Comparison of ENCODE assay signal across 10 mouse cellular contexts in the genomic region with DNA sequence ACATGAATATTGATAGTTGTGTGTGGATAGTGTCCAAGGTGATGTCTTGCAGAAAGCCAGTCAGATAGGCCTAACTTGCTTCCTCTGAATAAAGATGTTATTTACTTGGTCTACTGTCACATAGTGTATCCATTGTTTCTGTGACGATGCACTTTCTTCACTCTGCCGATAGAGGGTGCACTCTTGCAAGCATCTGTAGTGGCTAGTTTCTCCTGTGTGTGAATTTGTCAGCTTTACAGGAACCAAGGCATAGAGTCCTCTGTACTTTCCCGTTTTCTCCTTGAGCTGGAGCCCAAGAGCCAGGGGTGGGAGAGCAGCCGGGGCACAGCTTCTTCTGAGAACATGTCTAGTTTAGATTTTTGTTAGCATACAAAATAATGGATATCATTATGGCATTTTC. TPM values are rescaled to one million over a fixed set of nuclear protein-coding genes. Genes with fewer than 3 reads are reported as not detected.
DNase-seq lines count a peak whose midpoint lies in the region.
"Had no signal": no experiment of that assay in that cellular context is flagged by ENCODE, and none has a peak within 500 bp of the region (broad histone marks: within the 10 kb centered on the region; RNA-seq: fewer than 3 reads in every experiment).

No protein-coding gene starts in this region.

- DNase-seq in heart, adult 8-10 months (ENCODE audit: low spot score), result peak; percentile 44
- no peak for DNase-seq in heart, postnatal 25 days (ENCODE audit: low spot score)
- peak; percentile 61 for DNase-seq in thymus, postnatal 0 days (ENCODE audit: low spot score)
- DNase-seq in thymus, postnatal 36 days, result no peak
- peak; percentile 33 for DNase-seq in forelimb bud, embryonic 11.5 days (ENCODE audit: low read depth, low spot score)
- peak; percentile 9 for DNase-seq in yolk sac, embryonic 10.5 days (ENCODE audit: low spot score)
- no peak for DNase-seq in ovary, postnatal 10 days (ENCODE audit: low spot score)
- DNase-seq in layer of hippocampus, postnatal 25 days (ENCODE audit: extremely low spot score in 1 of 2, low spot score in 1 of 2), result no peak

- intact Hi-C loops in heart, postnatal 25 days (cut with DNase I), result loop anchor here (1.0 kb wide), 1 partner anchor 47 kb away; no protein-coding TSS in a partner anchor

RNA-seq across cellular contexts. Expression of a gene that starts 17.0 kb away (rescaled TPM):
- 1 to 10 TPM; 2.4 to 4.5 (median 4.1) TPM for total RNA-seq in heart, adult 8-10 months (2022)
- total RNA-seq in heart, postnatal 25 days (2021), result 1 to 10 TPM; 3.4 to 3.9 TPM
- polyA plus RNA-seq in thymus, postnatal 0 days (2015; fragmentation: Nextera tagmentation; extraction: Ambion mirVana), result 7.6 and 7.7 TPM in 2 replicates
- total RNA-seq in layer of hippocampus, postnatal 25 days (2021), result 1 to 10 TPM; 4.9 to 5.2 TPM

RNA-seq across cellular contexts. Expression of a gene that starts 23.0 kb away (rescaled TPM):
- total RNA-seq in heart, adult 8-10 months (2022), result not detected
- total RNA-seq in heart, postnatal 25 days (2021), result not detected
- not detected in 2 replicates for polyA plus RNA-seq in thymus, postnatal 0 days (2015; fragmentation: Nextera tagmentation; extraction: Ambion mirVana)
- total RNA-seq in layer of hippocampus, postnatal 25 days (2021), result not detected
- total RNA-seq: layer of hippocampus, adult 18-20 months had no signal
- polyA plus RNA-seq: neural tube, embryonic 12.5 days had no signal

RNA-seq across cellular contexts. Expression of a gene that starts 30.5 kb away (rescaled TPM):
- 10 to 100 TPM; 11.5 to 12.7 (median 12.0) TPM for total RNA-seq in heart, adult 8-10 months (2022)
- total RNA-seq in heart, postnatal 25 days (2021), result 10 to 100 TPM; 10.5 to 11.0 TPM
- polyA plus RNA-seq in thymus, postnatal 0 days (2015; fragmentation: Nextera tagmentation; extraction: Ambion mirVana), result 8.2 and 9.1 TPM in 2 replicates
- total RNA-seq in layer of hippocampus, postnatal 25 days (2021), result 10 to 100 TPM; 15.7 to 19.2 TPM

RNA-seq across cellular contexts. Expression of a gene that starts 30.6 kb away (rescaled TPM):
- total RNA-seq in heart, adult 8-10 months (2022), result 1,000 to 10,000 TPM; 2,439 to 2,796 (median 2,686) TPM
- 1,000 to 10,000 TPM; 2,458 to 2,607 TPM for total RNA-seq in heart, postnatal 25 days (2021)
- polyA plus RNA-seq in thymus, postnatal 0 days (2015; fragmentation: Nextera tagmentation; extraction: Ambion mirVana), result 1,758 and 1,903 TPM in 2 replicates
- 100 to 1,000 TPM; 780 to 828 TPM for total RNA-seq in layer of hippocampus, postnatal 25 days (2021)

RNA-seq across cellular contexts. Expression of a gene that starts 36.5 kb away (rescaled TPM):
- not detected for total RNA-seq in heart, adult 8-10 months (2022)
- total RNA-seq in heart, postnatal 25 days (2021), result not detected
- 0.13 and 0.28 TPM in 2 replicates for polyA plus RNA-seq in thymus, postnatal 0 days (2015; fragmentation: Nextera tagmentation; extraction: Ambion mirVana)
- not detected for total RNA-seq in layer of hippocampus, postnatal 25 days (2021)
- total RNA-seq: layer of hippocampus, adult 18-20 months had no signal
- polyA plus RNA-seq: neural tube, embryonic 12.5 days had no signal

Comparison
In these comparisons a context has a peak if more than half of its experiments do, and no peak if none do; other contexts are left out.
1. DNase-seq: peak in heart, adult 8-10 months (single experiment), thymus, postnatal 0 days (single experiment), forelimb bud, embryonic 11.5 days (single experiment) and yolk sac, embryonic 10.5 days (single experiment); none in heart, postnatal 25 days (single experiment), thymus, postnatal 36 days (0 of 2), ovary, postnatal 10 days (single experiment) and layer of hippocampus, postnatal 25 days (0 of 2).